Mouse (Mus musculus) gastrocnemius, postnatal 14 days (tissue): Measurements from ENCODE around the gene Gls2. TPM values are rescaled to one million over a fixed set of nuclear protein-coding genes. Genes with fewer than 3 reads are reported as not detected.
A peak's percentile ranks its signal among the peaks of the same experiment; 100 is the strongest.
"Not testable (repeated sequence)": the region's sequence is repeated elsewhere in the genome, so short reads cannot be mapped to it uniquely, and the experiment has no call there.

Source experiments
- DNase-seq: peaks from one replicate; pipeline ENCODE4 v3.0.0; 2021; ENCODE audit warnings: mixed read lengths
- intact Hi-C: fragments of 180-260 bp; cut with DNase I; formaldehyde crosslinking; loops from one replicate; pipeline ENCODE4 v1.15.1; 2025; ENCODE audit warnings: low total_unique reads
- long read RNA-seq, 2 experiments: library from polyadenylated mRNA; stranded (forward); transcript quantifications; one replicate each; pipeline ENCODE4 v2.0.0; 2021
- total RNA-seq, 2 experiments: library from RNA; stranded (reverse); gene quantifications; 2 replicates each; pipeline ENCODE4 v1.2.3; 2021

The Gls2 gene
- total RNA-seq = 1 to 10 TPM in 1 of 2 experiments, under 1 TPM in 1; 0.88 to 1.1 TPM
- long read RNA-seq, experiment 1 = 0 reads
- long read RNA-seq, experiment 2 = 0 reads

GRCm38 (mm10) chr10:128194024-128194550 lies at the start of gene Gls2:
Gls2 (plus strand) TSS chr10:128194457.
- DNase-seq = peak; percentile 97
- intact Hi-C loops = no loop called here

- DNase-seq = no peak
- intact Hi-C loops = loop anchor here (5.0 to 10.0 kb wide), 2 partner anchors 42 to 50 kb away; partner anchors contain the start of gene Baz2a
Measured at GRCm38 (mm10) chr10:128144961-128145360, 49.3 kb upstream of the Gls2 start.

GRCm38 (mm10) chr10:128148789-128149365 lies 45.4 kb upstream of the Gls2 start:
- DNase-seq = no peak
- intact Hi-C loops = loop anchor here (10.0 kb wide), 1 partner anchor 54 kb away; the partner anchor contains the start of gene Baz2a

GRCm38 (mm10) chr10:128149592-128149991 lies 44.7 kb upstream of the Gls2 start:
- intact Hi-C loops = loop anchor here (10.0 kb wide), 1 partner anchor 55 kb away; the partner anchor contains the start of gene Baz2a
- peak; percentile 90 for DNase-seq

GRCm38 (mm10) chr10:128150941-128151340 lies 43.3 kb upstream of the Gls2 start:
- DNase-seq = peak; percentile 63
- intact Hi-C loops = no loop called here

GRCm38 (mm10) chr10:128153978-128154377 lies 40.3 kb upstream of the Gls2 start:
- intact Hi-C loops = no loop called here
- no peak for DNase-seq

GRCm38 (mm10) chr10:128165726-128166125 lies 28.5 kb upstream of the Gls2 start:
- DNase-seq, intact Hi-C loops: not testable (repeated sequence)

- no peak for DNase-seq
- intact Hi-C loops = no loop called here
Measured at GRCm38 (mm10) chr10:128167091-128167490, 27.2 kb upstream of the Gls2 start.

GRCm38 (mm10) chr10:128171348-128171747 lies 22.9 kb upstream of the Gls2 start:
- intact Hi-C loops, DNase-seq: not testable (repeated sequence)

GRCm38 (mm10) chr10:128175302-128175701 lies 19.0 kb upstream of the Gls2 start:
- DNase-seq = no peak
- intact Hi-C loops = no loop called here

- intact Hi-C loops = no loop called here
- peak; percentile 64 for DNase-seq
Measured at GRCm38 (mm10) chr10:128175996-128176755, 18.1 kb upstream of the Gls2 start.

GRCm38 (mm10) chr10:128177316-128177715 lies 16.9 kb upstream of the Gls2 start:
- intact Hi-C loops = no loop called here
- no peak for DNase-seq

GRCm38 (mm10) chr10:128179989-128180388 lies 14.3 kb upstream of the Gls2 start, which contains the start of gene Rbms2:
Rbms2 (minus strand) TSS chr10:128180297.
- intact Hi-C loops = no loop called here
- no peak for DNase-seq

- intact Hi-C loops = no loop called here
- DNase-seq = no peak
Measured at GRCm38 (mm10) chr10:128184296-128184695, 10.0 kb upstream of the Gls2 start.

GRCm38 (mm10) chr10:128185277-128185940 lies 8.8 kb upstream of the Gls2 start:
- intact Hi-C loops = loop anchor here (5.0 kb wide), 2 partner anchors 43 to 93 kb away; partner anchors contain the start of gene Baz2a
- peak; percentile 17 for DNase-seq

GRCm38 (mm10) chr10:128185959-128186358 lies 8.3 kb upstream of the Gls2 start:
- intact Hi-C loops = loop anchor here (5.0 kb wide), 2 partner anchors 44 to 94 kb away; partner anchors contain the start of gene Baz2a
- DNase-seq = peak; percentile 75

GRCm38 (mm10) chr10:128187181-128187605 lies 7.1 kb upstream of the Gls2 start:
- intact Hi-C loops = loop anchor here (5.0 kb wide), 2 partner anchors 45 to 95 kb away; partner anchors contain the start of gene Baz2a

GRCm38 (mm10) chr10:128188242-128188877 lies 5.9 kb upstream of the Gls2 start:
- intact Hi-C loops = loop anchor here (5.0 kb wide), 2 partner anchors 46 to 96 kb away; partner anchors contain the start of gene Baz2a

More at GRCm38 (mm10) chr10:128187181-128187605, 7.1 kb upstream of the Gls2 start:
- no peak for DNase-seq

GRCm38 (mm10) chr10:128191472-128191871 lies 2.8 kb upstream of the Gls2 start:
- intact Hi-C loops = no loop called here
- no peak for DNase-seq

More at GRCm38 (mm10) chr10:128188242-128188877, 5.9 kb upstream of the Gls2 start:
- DNase-seq = peak; percentile 64
